Mouse (Mus musculus) intestine, embryonic 15.5 days (tissue): ENCODE measurements around the gene Ppard. TPM values are rescaled to one million over a fixed set of nuclear protein-coding genes. Genes with fewer than 3 reads are reported as not detected.

Experiments
- ATAC-seq: fragments of 200-750 bp; cut with Nextera tagmentation; 2 replicates; pipeline ENCODE4 v1.8.0; 2017; ENCODE audit warnings: moderate TSS enrichment, moderate library complexity
- H3K27ac ChIP-seq: fragments of 300-500 bp; sonication (generic); 2 replicates; pipeline ENCODE4 v1.5.1; 2015; ENCODE audit warnings: mild to moderate bottlenecking, inconsistent platforms
- H3K27me3 ChIP-seq: fragments of 300-500 bp; sonication (generic); replicated peaks from 2 replicates; pipeline ENCODE4 v1.6.1; 2015; ENCODE audit warnings: inconsistent platforms
- H3K36me3 ChIP-seq: fragments of 300-500 bp; sonication (generic); 2 replicates; pipeline ENCODE4 v1.6.1; 2015; ENCODE audit warnings: inconsistent platforms
- H3K4me1 ChIP-seq: fragments of 300-500 bp; sonication (generic); replicated peaks from 2 replicates; pipeline ENCODE4 v1.6.1; 2015; ENCODE audit warnings: inconsistent platforms
- H3K4me2 ChIP-seq: fragments of 300-500 bp; sonication (generic); replicated peaks from 2 replicates; pipeline ENCODE4 v1.6.1; 2015; ENCODE audit warnings: mild to moderate bottlenecking, inconsistent platforms
- H3K4me3 ChIP-seq: fragments of 300-500 bp; sonication (generic); replicated peaks from 2 replicates; pipeline ENCODE4 v1.5.1; 2015; ENCODE audit warnings: inconsistent platforms
- H3K9ac ChIP-seq: fragments of 300-500 bp; sonication (generic); 2 replicates; pipeline ENCODE4 v1.6.1; 2015; ENCODE audit warnings: inconsistent platforms
- H3K9me3 ChIP-seq: fragments of 300-500 bp; sonication (generic); 2 replicates; pipeline ENCODE4 v1.6.1; 2016; ENCODE audit warnings: inconsistent platforms
- WGBS: fragments of 180-500 bp; shearing (Covaris S2); methylation state at CpG from one replicate; pipeline ENCODE4 v1.1.7; 2015; 5-methylcytosine and 5-hydroxymethylcytosine counted together
- polyA plus RNA-seq: library from polyadenylated mRNA; unstranded; fragments of >200 nt; fragmentation: Nextera tagmentation; extraction: Ambion mirVana; gene quantifications from 2 replicates; pipeline ENCODE4 v1.2.1, GENCODE M21; 2015

Ppard gene
- polyA plus RNA-seq, 1 experiment from 2014 or later = 1.8 TPM

DNA sequence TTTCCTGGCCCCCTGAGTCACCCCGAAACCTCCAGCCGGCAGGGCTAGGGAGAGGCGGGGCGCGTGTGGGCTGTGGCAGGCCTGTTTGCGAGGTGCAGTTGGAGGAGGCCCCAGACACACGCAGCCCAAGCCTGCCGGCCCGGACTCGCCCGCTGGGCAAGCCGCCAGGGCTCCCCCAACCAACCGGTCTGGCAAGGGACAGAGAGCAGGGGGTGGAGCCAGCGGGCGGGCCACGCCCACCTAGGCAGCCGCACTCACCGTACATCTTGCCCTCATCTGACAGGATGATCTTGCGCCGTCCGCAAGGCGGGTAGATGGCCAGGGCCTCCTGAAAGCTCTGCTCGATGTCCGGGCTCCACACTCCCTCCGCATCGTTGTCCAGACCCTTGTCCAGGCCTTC lies 108.6 kb downstream of the Ppard start:
- Histone ChIP-seq H3K4me1 (peaks cover 78% of the 10 kb centered on the region), H3K27ac (peak overlapping the region; percentile 83), H3K36me3 (peaks cover 28% of the 10 kb centered on the region), H3K9me3 (no peaks in the 10 kb centered on the region), H3K27me3 (no peaks in the 10 kb centered on the region), H3K4me2 (peak overlapping the region; percentile 60), H3K9ac (peak overlapping the region; percentile 35), H3K4me3 (peak overlapping the region; percentile 8)
- 4% methylated on average over 26 of the region's 26 CpGs for WGBS
- ATAC-seq = peak; percentile 89

DNA sequence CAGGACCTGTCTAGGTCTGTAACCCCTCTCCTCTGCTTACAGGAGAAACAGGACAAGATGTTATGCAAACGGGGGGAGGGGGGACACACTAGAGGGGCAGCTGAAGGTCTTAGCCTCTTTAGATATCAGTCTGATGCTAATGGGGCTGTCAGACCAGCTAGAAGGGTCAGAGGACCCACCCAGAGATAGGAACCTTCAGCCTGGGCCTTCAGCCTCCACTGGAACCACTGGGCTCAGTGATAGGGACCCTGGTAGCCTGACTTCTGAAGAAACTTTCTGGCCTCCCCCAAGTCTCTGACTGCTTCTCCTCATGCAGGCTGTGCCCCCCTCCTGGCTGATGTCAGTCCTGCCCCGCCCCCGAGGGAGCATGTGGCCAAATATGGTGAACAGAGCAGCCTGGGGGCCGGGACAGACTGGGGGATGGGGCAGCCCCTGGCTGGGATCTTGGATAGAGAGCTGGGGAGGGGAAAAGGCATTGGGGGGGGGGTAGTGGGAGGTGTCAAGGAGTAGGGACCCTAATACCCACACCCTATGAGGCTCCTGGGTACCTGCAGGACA lies 111.6 kb downstream of the Ppard start:
- H3K4me1 ChIP-seq = peaks cover 93% of the 10 kb centered on the region
- peaks cover 10% of the 10 kb centered on the region; the same call in 1 of the 2 replicates for H3K36me3 ChIP-seq
- 28% methylated on average over 4 of the region's 4 CpGs for WGBS
- H3K9me3 ChIP-seq = no peaks in the 10 kb centered on the region
- H3K27ac ChIP-seq = peak overlapping the region; percentile 95
- H3K4me3 ChIP-seq = no peak overlapping the region
- peak overlapping the region; percentile 57 for H3K4me2 ChIP-seq
- no peak for ATAC-seq
- no peaks in the 10 kb centered on the region for H3K27me3 ChIP-seq
- peak overlapping the region; percentile 46 for H3K9ac ChIP-seq

DNA sequence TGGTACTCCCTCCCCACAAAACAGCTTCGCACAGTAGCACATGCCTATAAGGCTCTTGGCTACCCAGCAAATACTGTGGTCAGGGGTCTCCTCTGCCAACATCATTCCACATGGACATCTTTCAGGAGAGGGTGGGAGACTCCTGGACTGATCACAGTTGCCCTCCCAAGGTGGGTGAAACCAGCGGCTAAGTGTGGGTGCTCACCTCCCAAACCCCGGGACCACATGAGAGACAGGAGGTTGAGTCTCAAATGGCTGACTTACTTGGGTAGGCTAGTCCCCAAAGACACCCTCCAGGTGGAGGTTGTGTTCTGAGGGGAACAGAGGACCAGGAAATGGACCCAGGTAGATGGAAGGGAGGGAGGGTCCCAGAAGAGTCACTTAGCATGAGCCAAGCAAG lies 112.2 kb downstream of the Ppard start:
- Histone ChIP-seq H3K4me3 (0 out of 2 replicates have a peak overlapping the region, but pooled peaks have one; percentile 24), H3K27me3 (no peaks in the 10 kb centered on the region), H3K27ac (peak overlapping the region; percentile 95), H3K36me3 (peaks cover 5% of the 10 kb centered on the region; the same call in 1 of the 2 replicates), H3K9ac (peak overlapping the region; percentile 46; the same call in 1 of the 2 replicates), H3K4me1 (peaks cover 90% of the 10 kb centered on the region), H3K9me3 (no peaks in the 10 kb centered on the region), H3K4me2 (peak overlapping the region; percentile 57)
- no peak for ATAC-seq
- 53% methylated on average over 3 of the region's 3 CpGs for WGBS

DNA sequence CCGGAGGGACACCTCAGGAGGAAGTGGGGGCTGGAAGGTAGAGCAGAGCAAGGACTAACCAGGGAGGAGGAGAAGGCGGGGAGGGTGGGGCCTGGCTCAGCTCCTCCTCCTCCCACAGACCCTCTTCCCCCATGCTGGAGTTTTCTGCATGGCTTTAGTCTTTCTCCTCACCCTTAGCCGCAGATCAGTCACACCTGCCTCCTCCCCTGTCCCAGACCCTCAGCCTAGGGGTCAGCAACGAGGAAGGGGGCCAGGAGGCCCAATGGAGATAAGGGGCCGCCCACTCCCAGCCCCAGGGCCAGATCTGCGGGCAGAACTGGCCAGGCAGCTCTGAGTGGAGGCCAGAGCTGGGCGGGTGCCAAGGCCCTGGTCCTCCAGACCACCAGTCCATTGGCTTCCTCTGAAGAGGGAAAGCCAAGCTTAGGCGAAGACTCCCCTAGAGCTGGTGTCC lies 112.8 kb downstream of the Ppard start:
- H3K4me2 ChIP-seq = peak overlapping the region; percentile 57
- no peaks in the 10 kb centered on the region for H3K9me3 ChIP-seq
- H3K9ac ChIP-seq = peak overlapping the region; percentile 46
- H3K36me3 ChIP-seq = no peaks in the 10 kb centered on the region
- peak overlapping the region; percentile 24 for H3K4me3 ChIP-seq
- no peaks in the 10 kb centered on the region for H3K27me3 ChIP-seq
- WGBS = 6% methylated on average over 8 of the region's 8 CpGs
- H3K4me1 ChIP-seq = peaks cover 85% of the 10 kb centered on the region
- H3K27ac ChIP-seq = peak overlapping the region; percentile 95
- peak; percentile 8; the same call in 1 of the 2 replicates for ATAC-seq

DNA sequence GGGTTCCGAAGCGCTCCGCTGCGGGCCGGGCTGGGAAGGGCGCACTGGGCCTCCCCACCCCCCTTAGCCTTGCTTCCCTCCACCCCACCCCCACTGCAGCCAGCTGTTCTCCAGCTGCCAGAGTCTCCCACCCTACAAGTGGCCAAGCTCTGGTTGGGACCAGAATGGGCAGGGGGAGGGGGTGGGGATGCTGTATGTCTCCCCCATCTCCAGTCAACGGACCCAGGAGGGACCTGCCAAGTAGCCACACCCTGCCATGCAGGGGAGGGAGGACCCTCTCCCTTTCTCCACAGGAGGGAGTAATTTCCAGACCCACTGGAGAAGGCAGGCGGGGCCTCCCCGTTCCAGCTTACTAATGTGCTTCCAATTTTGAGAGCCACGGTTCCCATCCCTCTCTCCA lies 113.4 kb downstream of the Ppard start:
- WGBS = 16% methylated on average over 10 of the region's 10 CpGs
- Histone ChIP-seq H3K9ac (peak overlapping the region; percentile 46), H3K4me1 (peaks cover 79% of the 10 kb centered on the region), H3K9me3 (no peaks in the 10 kb centered on the region), H3K36me3 (no peaks in the 10 kb centered on the region), H3K4me2 (peak overlapping the region; percentile 57), H3K27ac (peak overlapping the region; percentile 95), H3K4me3 (peak overlapping the region; percentile 24), H3K27me3 (no peaks in the 10 kb centered on the region)
- no peak for ATAC-seq

DNA sequence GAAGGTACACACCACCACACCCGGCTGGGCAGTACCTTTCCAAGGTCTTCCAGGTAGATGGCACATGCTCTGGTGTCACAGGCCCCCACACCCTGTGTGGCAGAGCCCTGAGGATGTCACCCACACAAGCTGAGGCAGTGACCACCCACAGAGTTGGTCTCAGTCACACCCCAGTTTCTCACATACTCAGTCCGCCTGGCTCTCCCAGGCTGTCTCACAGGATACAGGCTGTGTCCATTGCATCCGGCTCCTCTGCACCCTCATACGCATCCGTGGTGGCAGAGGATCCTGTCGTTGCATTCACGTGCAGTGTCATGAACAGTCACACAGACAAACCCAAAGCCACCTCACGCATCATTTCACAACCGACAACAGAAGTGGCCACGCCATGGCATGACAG lies 114.8 kb downstream of the Ppard start:
- Histone ChIP-seq H3K27ac (0 out of 2 replicates have a peak overlapping the region, but pooled peaks have one; percentile 13), H3K4me2 (peak overlapping the region; percentile 93)

DNA sequence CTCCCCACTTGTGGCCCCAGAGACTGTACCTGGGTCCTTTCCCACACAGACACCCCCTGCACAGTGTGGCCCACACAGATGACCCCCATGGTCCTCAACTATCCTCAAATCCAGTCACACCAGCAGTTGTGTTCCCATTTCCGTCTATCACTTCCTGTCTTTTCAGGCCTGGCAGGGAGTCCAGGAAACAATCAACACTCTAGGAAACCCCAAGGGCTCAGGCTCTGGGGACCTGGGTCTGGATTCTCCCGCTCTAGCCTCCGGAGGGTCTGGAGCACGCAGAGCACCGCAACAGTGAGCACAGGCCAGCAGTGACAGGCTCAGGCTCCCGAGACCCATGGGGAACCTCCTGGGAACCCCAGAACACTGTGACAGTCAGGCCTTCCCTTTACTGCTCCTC lies 115.7 kb downstream of the Ppard start:
- H3K4me2 ChIP-seq = peak overlapping the region; percentile 93
- H3K4me3 ChIP-seq = peak overlapping the region; percentile 83
- H3K36me3 ChIP-seq = no peaks in the 10 kb centered on the region
- peak overlapping the region; percentile 59 for H3K27ac ChIP-seq
- H3K27me3 ChIP-seq = no peaks in the 10 kb centered on the region
- no peaks in the 10 kb centered on the region for H3K9me3 ChIP-seq
- peak overlapping the region; percentile 85 for H3K9ac ChIP-seq
- peaks cover 74% of the 10 kb centered on the region for H3K4me1 ChIP-seq
- 54% methylated on average over 6 of the region's 6 CpGs for WGBS
- no peak for ATAC-seq

More for the DNA sequence above, 114.8 kb downstream of the Ppard start:
- no peaks in the 10 kb centered on the region for H3K27me3 ChIP-seq
- 0 out of 2 replicates have a peak overlapping the region, but pooled peaks have one; percentile 5 for H3K9ac ChIP-seq
- H3K4me3 ChIP-seq = no peak overlapping the region
- H3K36me3 ChIP-seq = no peaks in the 10 kb centered on the region
- ATAC-seq = no peak
- H3K4me1 ChIP-seq = peaks cover 77% of the 10 kb centered on the region
- no peaks in the 10 kb centered on the region for H3K9me3 ChIP-seq
- WGBS = 77% methylated on average over 10 of the region's 10 CpGs

DNA sequence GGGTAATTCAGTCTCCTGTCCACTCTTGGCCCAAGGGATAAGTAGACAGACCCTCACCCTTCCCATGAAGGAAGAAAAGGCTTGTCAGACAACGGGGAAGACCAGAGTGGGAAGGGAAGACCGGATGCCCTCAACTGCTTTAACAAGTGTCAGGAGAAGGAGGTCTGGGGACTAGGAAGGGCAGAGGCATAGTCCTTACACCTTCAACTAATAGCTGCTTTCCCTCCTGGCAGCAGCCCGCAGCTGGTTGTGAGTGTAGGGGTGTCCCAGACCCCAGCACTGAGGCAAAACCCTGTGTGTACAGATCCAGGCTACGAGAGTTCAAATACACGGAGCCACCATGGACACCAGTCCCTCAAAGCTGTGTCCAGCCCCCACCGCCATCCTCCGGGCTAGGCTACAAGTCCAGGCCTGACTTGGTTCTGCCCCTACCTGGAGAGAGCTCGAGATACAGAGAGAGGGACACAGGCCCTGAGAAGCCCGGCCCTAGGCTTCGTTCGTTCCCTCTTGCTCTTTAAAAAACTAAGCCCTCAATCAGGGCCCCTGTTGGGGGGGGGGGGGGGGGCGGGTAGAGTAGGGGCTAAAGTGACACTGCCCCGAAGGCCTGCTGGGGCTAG lies 116.9 kb downstream of the Ppard start:
- WGBS = 6% methylated on average over 13 of the region's 13 CpGs
- ATAC-seq = no peak
- Histone ChIP-seq H3K4me1 (peaks cover 62% of the 10 kb centered on the region), H3K9ac (peak overlapping the region; percentile 85), H3K9me3 (no peaks in the 10 kb centered on the region), H3K27ac (peak overlapping the region; percentile 100), H3K27me3 (no peaks in the 10 kb centered on the region), H3K36me3 (no peaks in the 10 kb centered on the region), H3K4me3 (peak overlapping the region; percentile 83), H3K4me2 (peak overlapping the region; percentile 93)

DNA sequence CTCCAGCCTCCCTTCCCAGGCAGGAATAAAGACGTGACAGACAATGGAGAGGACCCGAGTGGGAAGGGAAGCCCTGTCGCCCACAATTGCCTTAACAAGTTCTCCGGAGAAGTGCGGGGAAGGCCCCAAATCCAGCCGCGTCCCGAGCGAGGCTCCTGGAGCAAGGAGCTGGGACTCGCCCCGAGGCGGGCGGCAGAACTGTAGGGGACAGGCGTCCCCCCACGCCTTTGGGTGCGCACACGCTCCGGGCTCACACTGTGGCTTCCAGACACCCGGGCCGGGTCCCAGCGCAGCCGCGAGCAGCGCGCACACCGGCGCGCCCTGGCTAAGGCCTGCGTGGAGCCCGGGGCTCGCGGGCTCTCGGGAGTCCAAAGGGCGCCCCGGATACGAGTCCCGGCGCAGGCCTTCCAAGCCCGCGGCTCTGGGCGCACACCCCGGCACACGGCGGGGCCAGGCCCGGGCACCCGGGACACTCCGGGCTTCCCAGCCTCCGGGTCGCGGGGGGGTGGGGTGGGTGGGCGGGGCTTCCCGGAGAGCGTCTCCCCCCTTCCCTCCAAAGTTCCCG lies 117.5 kb downstream of the Ppard start:
- Histone ChIP-seq H3K27me3 (no peaks in the 10 kb centered on the region), H3K4me2 (peak overlapping the region; percentile 93), H3K9me3 (no peaks in the 10 kb centered on the region), H3K27ac (peak overlapping the region; percentile 100), H3K36me3 (no peaks in the 10 kb centered on the region), H3K4me1 (peaks cover 56% of the 10 kb centered on the region), H3K4me3 (peak overlapping the region; percentile 83), H3K9ac (peak overlapping the region; percentile 85)
- WGBS = 1% methylated on average over 52 of the region's 54 CpGs
- peak; percentile 62 for ATAC-seq

DNA sequence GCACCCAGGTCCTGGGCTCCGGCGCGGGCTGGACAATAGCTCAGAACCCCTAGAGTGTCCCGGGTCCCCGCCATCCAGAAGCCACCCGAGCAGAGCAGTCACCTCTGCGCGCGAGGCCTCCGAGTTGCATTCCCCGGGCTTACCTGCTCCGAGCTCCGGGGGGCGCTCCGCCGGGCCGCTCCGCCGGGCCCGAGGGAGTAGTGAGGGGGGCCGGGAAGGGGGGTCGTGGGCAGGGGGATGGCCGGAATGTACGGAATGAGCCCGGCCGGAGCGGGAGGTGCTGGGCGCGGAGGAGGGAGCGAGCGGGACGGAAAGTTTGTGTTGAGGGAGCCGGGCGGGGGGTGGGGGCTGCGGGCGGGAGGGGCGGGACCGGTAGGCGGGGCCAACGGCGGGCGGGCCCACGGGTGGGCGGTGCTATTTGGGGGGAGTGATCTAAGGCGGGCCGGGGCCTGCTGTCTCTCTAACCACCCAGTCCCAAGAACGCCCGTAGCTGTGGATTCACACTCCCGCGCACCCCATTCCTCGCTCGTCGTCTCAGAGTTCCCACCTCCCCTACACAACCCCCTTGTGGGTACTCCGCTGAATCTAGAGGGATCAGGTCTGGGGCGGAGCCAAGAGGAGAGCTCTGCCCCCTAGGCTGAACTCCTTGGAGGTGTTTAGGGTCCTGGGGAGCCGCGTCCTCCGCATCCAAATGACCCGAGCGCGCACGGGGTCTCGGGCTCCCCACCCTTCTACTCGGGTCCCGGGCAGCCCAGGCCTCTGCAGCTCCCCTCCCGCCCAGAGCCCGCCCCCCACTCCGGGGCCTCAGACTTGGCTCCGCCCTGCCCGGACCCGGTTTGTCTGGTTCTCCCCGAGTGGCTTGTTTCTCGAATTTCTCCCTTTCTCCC lies 118.2 kb downstream of the Ppard start, which contains the start of gene Tead3:
Gene Tead3, minus strand, starts transcription at position 352 of the 887 bp plus-strand sequence.
- H3K9ac ChIP-seq = peak within 1 kb of the TSS; percentile 85
- no peaks in the 10 kb centered on the region for H3K36me3 ChIP-seq
- no peaks in the 10 kb centered on the region for H3K9me3 ChIP-seq
- WGBS = under 1% methylated on average over 66 of the region's 73 CpGs
- peak within 1 kb of the TSS; percentile 100 for H3K27ac ChIP-seq
- peaks cover 49% of the 10 kb centered on the region for H3K4me1 ChIP-seq
- peak; percentile 88 for ATAC-seq
- H3K4me2 ChIP-seq = peak within 1 kb of the TSS; percentile 93
- peak within 1 kb of the TSS; percentile 83 for H3K4me3 ChIP-seq
- no peaks in the 10 kb centered on the region for H3K27me3 ChIP-seq
